In genomic region chr6:25065913-25066312, GRCm38 (mm10) we compare ENCODE assay signal across 29 mouse cellular contexts.
"Had no signal": no experiment of that assay in that cellular context is flagged by ENCODE, and none has a peak within 500 bp of the region (broad histone marks: within the 10 kb centered on the region; RNA-seq: fewer than 3 reads in every experiment).

No protein-coding gene starts in this region.

- H3K9me3 ChIP-seq: heart, embryonic 10.5 days; heart, embryonic 12.5 days; hindbrain, embryonic 12.5 days; hindbrain, embryonic 15.5 days; kidney, embryonic 15.5 days; limb, embryonic 10.5 days; limb, embryonic 12.5 days; liver, embryonic 13.5 days; liver, embryonic 15.5 days had no signal

- H3K27ac ChIP-seq: gastrocnemius, adult 2 months; heart, embryonic 10.5 days; hindbrain, embryonic 12.5 days; hindbrain, embryonic 15.5 days; hindbrain, postnatal 0 days; kidney, embryonic 15.5 days; kidney, postnatal 0 days; left cerebral cortex, adult 2 months; limb, embryonic 10.5 days; limb, embryonic 12.5 days; liver, embryonic 13.5 days; liver, embryonic 15.5 days had no signal

- DNase-seq: gastrocnemius, adult 2 months; gastrocnemius, postnatal 10 days; gastrocnemius, postnatal 25 days; heart, adult 18-20 months; heart, postnatal 10 days; heart, postnatal 36 days; kidney, adult 11 months; kidney, adult 2 months; kidney, adult 9 months; kidney, postnatal 14 days; kidney, postnatal 36 days; layer of hippocampus, adult 9-11 months; layer of hippocampus, postnatal 36 days; liver; liver, embryonic 13.5 days; liver, postnatal 0 days had no signal

- H3K36me3 ChIP-seq: heart, embryonic 10.5 days; heart, embryonic 12.5 days; hindbrain, embryonic 12.5 days; hindbrain, embryonic 15.5 days; kidney, embryonic 15.5 days; limb, embryonic 10.5 days; limb, embryonic 12.5 days; liver, embryonic 13.5 days; liver, embryonic 15.5 days had no signal

- H3K27me3 ChIP-seq: heart, embryonic 12.5 days; hindbrain, embryonic 12.5 days; hindbrain, embryonic 15.5 days; kidney, embryonic 15.5 days; limb, embryonic 12.5 days; liver, embryonic 13.5 days; liver, embryonic 15.5 days had no signal

- H3K4me3 ChIP-seq: gastrocnemius, adult 2 months; heart, embryonic 10.5 days; heart, embryonic 12.5 days; hindbrain, embryonic 12.5 days; hindbrain, embryonic 15.5 days; kidney, embryonic 15.5 days; left cerebral cortex, adult 2 months; limb, embryonic 10.5 days; limb, embryonic 12.5 days; liver, embryonic 13.5 days; liver, embryonic 15.5 days had no signal

- H3K4me2 ChIP-seq: heart, embryonic 12.5 days; hindbrain, embryonic 12.5 days; hindbrain, embryonic 15.5 days; kidney, embryonic 15.5 days; limb, embryonic 12.5 days; liver, embryonic 11.5 days; liver, embryonic 13.5 days; liver, embryonic 15.5 days had no signal

- H3K9ac ChIP-seq: heart, embryonic 12.5 days; hindbrain, embryonic 12.5 days; hindbrain, embryonic 15.5 days; kidney, embryonic 15.5 days; limb, embryonic 12.5 days; liver, embryonic 13.5 days; liver, embryonic 15.5 days; liver, postnatal 0 days had no signal

- H3K4me1 ChIP-seq: heart, embryonic 10.5 days; heart, embryonic 12.5 days; hindbrain, embryonic 12.5 days; hindbrain, embryonic 15.5 days; kidney, embryonic 15.5 days; limb, embryonic 10.5 days; limb, embryonic 12.5 days; liver, embryonic 13.5 days; liver, embryonic 15.5 days had no signal

- ATAC-seq: hindbrain, postnatal 0 days; intestine, embryonic 16.5 days; liver, postnatal 0 days had no signal
